Mouse (Mus musculus) spleen, postnatal 10 days (tissue): ENCODE data around the gene Twistnb.

Experiments used
- DNase-seq, 2 experiments: peaks; one replicate each; pipeline ENCODE4 v3.0.0; 2021 to 2022; ENCODE audit warnings: low spot score in 2 of 2

The Twistnb gene

DNA sequence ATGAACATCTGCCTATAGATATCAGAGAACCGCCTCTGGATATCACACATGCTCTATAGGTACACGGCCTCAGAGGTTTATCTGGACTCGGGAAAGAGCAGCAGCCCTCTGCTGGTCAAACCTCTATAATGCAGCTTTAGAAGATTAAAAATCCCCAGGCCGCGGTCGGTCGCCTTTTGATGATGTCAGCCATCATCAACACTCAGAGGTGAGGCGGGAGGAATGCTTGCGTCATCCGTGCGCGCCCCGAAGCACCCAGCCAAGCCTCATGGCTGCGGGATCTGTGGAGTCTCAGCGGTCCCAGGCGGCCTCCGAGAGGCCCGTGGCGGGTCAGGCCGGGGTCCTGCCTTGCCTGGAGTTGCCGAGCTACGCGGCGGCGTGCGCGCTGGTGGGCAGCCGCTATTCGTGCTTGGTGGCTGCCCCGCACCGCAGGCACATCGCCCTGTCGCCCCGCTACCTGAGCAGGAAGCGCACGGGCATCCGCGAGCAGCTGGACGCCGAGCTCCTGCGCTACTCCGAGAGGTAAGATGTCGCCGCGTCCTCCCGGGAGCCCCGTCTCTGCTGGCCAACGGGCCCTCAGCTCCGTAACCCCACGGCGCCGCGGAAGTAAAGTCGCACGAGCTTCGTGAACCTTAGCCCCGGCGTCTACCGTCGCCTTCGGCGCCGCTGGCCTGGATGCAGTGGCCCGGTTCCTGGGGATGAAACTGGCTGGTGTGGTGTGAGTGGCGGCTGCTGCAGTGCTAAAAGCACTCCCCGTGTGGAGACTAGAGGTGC, at the start of gene Twistnb:
Gene Twistnb, plus strand, starts transcription at position 249 of the 774 bp plus-strand sequence.
- peak; percentile 97 to 99 for DNase-seq

DNA sequence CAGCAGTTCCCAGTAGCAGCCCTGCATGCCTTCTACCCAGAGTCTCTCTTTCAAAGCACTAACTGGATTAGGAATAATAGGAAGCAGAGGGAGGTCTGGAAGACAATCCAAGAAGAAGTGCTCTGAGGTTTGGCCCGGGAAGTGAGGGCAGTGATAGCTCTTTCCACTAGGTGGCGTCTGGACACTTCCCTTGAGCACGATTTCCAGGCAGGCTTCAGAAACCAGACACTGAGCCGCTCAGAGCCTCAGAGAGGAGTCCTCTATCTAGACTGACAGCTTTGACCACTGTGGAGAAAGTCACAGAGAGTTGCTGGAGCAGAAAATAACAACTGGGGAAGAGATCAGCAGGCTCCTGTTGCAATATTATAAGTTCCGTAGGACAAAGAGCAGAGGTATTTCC, 40.6 kb upstream of the Twistnb start:
- DNase-seq: peak; percentile 34 to 59

DNA sequence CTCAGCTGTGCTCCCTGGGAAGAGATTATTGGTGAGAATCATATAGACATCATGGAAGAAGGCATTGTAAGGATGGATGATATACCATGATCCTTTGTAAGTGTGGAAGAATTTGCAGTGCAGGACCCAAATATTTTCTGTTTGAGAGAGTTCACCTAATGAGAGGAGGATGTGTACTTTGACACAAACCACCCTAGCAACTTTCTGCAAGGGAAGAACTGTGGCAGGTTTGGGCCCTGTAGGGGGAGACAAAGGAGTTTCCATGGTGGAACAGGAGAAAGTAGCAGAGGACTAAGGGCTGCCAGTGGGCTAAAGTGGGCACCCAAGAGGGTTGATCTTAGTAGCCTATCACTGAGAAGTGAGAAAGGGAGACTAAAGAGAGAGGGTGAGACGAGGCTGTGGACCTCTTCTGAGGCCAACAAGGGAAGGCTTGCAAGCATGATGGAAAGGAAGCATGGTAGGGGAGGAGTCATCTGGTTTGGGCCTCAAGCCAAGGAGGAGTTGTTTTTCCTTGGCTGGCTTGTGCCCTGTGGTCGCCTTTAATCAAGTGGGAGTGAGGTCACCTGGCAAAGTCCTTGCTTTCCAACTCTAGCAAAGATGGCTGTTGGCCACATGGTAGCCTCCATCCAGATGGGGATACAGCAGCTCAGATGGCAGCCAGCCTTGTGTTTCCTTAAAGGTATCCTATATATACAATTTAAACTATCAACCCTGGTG, 38.4 kb upstream of the Twistnb start:
- no peak for DNase-seq

DNA sequence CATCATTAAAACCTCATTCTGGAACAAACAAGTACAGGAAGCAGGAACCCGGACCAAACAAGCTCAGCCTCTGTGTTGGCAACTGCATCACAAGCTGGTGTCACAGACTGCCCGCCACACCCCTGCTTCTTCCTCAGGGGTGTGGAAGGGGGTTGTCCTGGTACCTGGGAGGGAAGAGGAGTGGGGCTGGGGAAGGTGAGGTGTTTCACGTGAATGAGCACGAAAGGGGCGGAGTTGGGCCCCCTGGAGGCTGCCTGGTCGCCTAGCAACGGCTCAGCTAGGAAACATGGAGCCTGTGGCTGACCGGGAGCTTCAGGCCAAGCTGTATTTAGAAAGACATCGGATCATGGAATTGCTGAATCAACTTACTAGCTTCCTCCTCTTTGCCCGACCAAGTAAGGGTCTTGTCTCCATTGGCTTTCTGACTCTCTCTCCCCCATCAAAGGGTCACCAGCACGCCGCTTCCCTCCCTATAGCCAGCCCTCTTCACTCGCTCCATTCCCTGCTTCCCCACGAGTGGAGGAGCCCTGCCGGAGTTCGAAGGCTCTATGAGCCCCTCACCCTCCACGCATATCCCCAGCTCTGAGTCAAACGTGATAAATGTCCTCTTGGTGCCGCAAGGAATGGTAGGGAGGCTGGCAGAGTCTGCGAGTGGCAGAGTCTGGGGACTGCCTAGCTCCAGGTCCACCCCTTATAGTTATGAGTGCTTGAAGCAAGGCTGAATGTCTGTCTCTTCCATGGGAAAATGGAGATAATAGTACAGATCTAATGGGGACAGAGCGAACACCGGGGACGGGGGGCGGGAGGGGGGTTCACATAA, 34.4 kb upstream of the Twistnb start, which contains the start of gene Efcab10:
Gene Efcab10, plus strand, starts transcription at position 51 of the 820 bp plus-strand sequence.
- no peak for DNase-seq

DNA sequence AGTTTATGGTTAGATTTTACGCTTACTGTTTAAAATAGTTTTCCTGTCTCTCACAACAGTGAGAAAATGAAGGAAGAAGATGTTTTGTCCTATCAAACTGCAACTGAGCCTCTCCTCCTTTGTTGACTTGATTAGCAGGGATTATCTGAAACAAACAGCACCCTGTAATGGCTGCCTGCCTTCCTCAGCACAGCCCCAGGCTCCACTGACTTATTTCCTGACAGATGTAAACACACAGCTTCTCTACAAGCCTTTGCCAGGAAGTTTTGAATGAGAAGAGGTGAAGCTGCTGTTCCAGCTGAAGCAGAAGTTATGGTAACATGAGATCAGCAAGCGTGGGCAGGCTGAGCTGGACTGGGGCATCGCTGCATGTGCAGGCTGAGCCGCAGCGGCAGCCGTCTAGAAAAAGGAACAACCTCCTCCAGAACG, 26.2 kb upstream of the Twistnb start:
- no peak for DNase-seq

DNA sequence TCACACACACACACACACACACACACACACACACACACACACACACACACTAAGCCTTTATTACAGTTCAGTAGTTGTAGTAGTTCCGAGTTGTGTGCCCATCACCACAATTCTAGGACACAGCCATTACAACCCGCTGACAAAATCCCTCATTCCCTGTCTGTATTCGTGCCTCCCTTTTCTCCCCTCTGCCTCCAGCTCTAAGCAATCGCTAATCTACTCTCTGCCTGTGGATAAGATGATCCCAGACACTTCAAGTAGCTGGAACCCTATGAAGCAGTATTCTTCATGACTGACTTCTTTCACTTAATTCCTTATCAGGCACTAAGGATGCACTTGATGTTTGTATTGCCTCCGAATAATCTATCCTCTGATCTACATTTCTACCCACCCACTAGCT, 24.4 kb upstream of the Twistnb start:
- DNase-seq: no peak

DNA sequence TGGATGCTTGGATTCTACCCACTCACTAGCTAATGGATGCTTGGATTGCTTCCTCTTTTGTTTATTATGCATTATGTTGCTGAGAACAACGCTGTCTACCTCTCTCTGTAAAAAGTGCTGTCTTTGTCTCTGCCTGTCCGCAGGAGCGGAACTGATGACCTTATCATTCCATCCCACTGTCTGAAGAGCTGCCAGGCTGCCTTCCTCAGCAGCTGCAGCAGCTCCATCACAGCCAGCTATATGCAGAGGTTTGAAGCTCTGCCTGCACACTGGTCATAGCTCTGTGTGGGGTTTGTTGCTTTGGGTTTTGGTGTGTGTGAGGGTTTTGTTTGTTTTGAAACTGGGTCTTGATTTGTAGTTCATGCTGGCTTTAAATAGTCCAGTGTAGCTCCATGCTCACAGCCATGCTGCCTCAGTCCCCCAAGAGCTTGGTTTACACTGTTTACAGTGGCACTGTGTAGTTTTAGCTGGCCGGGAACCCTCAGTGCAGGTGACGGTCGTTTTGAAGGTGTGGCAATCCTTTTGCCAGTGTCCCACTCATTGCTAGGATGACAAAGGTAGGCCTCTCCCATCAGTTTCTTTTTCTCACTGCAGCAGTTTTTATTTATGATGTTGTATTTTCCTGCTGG, 23.9 kb upstream of the Twistnb start:
- DNase-seq: no peak

DNA sequence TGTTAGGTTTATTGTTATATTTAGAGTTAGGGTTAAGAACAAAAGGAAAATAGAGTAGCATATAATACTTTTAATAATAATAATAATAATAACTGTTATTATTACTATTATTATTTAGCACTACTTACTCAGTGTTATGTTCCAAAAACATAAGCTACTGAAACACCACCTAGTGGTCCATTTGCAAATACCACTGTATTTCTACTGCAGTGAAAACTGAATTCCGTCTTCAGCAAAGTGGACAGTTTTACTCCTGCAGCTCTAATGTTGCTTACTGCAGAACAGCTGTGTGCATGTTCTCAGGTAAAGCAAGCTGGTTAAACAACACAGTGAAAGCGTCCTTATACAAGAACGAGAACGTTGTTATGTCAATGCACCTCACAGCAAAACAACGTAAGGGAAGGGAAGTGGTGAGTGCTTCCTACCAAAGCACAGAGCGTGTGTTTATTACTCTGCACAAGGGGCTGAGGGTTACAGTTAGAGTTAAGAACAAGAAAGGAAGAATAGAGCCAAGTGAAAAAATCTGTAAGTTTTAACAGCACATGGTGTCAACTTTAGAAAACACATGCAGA, 17.8 kb upstream of the Twistnb start:
- no peak for DNase-seq

DNA sequence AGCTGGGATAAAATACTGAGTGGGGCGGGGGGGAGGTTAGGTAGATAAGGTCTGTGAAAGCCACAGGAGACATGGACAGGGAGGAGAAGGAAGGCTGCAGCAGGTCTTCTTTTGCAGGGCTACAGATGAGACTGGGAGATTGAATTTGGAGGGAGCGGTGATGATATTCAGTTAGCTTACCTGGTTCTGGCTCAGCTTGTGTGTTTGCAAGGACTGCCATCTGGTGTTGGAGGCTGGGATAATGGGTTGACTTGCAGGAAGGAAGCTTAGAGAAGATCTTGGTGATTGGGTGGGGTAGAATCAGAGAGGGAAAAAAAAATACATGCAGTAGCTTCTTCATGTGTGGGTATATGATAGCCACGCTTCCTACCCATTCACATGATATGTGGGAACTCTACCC, 5.1 kb upstream of the Twistnb start:
- DNase-seq: peak in 1 of 2 experiments; percentile 47

DNA sequence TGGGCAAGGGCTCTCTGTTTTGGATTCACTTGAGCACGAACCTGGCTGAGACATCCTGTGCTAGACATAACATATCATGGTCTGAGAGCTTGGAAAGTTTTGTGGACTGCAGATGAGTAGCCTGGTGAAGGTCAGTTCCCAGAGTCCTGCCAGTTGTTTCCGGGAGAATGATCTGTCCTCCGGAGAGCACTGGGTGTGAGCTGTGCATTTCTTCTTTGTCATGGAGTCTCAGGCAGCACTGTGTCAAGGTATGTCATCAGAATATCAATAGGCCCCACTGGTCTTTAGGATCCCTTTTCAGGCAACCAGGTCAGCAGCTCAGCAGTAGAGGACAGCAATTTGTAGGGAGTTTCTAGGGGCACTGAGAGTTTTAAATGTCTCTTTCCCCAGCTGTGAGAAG, 2.1 kb upstream of the Twistnb start:
- no peak for DNase-seq

DNA sequence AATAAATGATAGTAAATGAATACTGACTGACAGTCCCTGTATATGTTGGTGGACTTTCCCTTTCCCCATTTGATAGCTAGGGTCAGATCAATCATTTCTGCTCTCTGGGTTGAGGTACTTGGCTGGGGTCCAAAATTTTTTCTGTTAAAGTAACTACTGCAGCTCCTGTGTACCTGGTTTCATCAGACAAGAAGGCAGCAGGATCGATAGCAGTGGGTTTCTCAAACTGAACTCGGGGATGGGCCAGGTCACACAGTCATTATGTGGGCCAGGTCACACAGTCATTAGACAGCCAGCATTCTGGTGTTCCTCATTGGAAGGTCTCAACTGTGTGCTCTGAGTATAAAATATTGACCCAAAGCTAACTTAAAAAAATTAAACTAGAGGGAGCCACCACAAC, 1.7 kb upstream of the Twistnb start:
- DNase-seq: no peak

DNA sequence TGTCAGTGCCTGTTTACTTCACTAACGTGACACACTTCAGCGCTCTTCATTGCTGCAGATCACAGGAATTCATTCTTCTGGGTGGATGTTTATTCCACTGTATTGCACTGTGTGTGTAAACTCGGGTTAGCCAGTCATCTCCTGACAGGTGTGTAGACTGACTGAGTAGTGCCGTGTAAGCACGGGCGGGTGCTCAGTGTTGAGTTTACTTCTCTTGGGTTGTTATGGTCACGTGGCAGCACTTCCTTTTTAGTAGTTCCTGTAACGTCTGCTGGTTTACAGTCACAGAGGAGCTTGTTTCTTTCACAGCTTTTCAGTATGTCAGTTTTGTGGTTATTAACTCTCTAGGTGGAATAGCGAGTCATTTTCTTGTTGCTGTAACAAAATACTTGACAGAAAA, 4.4 kb downstream of the Twistnb start:
- peak in 1 of 2 experiments; percentile 41 for DNase-seq

DNA sequence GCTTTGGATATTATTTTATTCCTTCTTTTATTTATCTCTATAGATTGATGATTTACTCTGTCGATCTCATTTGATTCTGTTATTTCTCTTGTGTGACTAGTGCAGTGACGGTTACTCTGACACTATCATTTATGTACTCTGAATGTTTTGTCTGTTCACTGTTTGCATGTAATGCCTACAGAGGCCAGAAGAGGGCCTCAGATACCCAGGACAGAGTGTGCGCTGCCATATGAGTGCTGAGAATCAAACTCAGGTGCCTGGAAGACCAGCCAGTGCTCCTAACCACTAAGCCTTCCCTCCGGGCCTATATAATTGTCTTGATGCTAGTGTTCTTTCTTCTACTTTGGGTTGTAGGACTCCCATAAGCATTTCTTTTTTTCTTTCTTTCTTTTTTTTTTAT, 5.3 kb downstream of the Twistnb start:
- peak in 1 of 2 experiments; percentile 29 for DNase-seq

DNA sequence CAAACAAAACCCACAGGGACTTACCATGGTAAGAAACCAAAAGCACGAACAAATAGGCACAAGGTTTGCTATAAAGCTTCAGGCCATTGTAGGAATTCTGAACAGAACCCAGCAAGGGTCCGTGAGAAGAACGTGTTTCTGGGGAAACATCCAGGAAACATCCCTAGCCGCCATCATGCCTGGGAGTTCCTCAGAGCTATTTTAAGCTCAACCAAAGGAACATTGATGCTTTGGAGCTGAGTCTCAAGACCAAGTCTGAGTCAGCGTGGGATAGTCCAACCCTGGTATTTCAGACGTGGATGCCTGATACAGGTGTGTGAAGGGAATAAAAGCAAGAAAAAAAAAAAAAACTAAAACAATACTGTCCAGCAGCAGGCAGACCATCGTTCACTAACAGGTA, 26.0 kb downstream of the Twistnb start:
- no peak for DNase-seq

DNA sequence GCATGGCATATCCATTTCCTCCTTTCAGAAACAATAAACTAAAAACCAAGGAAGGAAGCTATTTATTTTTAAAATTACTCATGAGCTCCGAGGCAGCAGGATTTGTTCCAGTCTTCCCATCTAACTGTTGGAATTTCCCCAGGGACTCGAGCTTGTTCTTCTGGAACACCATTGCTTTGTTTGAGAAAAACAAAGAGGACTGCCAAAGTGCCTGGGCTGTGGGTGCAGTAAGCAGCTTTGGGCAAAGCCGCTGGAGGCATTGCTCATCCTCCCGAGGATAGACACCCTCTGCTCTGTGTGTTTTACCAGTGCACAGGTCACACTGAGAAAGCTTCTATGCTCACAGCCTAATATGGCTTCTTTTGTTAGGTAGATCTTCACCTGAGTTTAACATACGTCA, 26.8 kb downstream of the Twistnb start:
- DNase-seq: no peak

DNA sequence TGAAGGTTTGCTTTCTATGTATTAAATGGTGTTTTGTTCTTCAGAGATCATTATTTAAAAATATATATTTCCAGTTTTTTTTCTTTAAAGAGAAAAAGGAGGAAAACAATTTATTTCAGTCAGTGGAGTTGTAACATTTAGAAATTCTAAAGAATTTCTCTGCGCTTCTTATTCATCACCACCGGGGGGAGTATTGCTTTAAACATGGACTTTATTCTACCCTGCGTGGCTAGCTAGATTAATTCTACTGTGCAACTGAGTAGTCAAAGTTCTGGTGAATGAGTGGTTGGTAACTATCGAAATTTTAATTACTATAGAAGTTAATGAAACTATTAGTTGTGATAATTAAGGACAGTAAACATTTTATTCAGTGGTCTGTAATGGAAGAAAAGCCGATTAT, 51.5 kb downstream of the Twistnb start:
- no peak for DNase-seq

DNA sequence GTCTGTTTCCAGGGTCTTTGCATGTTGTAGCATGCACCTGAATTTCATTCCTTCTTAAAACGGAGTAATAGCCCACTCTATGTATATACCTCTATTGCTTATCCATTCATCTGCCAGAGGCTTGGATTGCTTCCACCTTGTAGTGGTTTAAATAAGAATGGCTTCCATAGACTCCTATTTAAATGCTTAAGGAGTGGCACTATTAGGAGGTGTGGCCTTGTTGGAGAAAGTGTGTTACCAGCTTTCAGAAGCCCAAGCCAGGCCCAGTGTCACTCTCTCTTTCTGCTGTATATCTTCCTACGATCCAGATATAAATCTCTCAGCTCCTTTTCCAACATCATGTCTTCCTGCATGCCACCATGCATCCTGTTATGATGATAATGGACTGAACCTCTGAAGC, 53.5 kb downstream of the Twistnb start:
- no peak for DNase-seq
